Mouse (Mus musculus) intestine, embryonic 14.5 days (tissue): ENCODE measurements at regions not wholly inside any gene's neighbourhood (a gene's known extent, or its start where the extent isn't known, plus 50 kb on each side); places are given as distances from the start of the nearest gene placed in this dataset.

Experiments
- ATAC-seq: fragments of 200-750 bp; cut with Nextera tagmentation; replicated peaks from 2 replicates; pipeline ENCODE4 v1.8.0; 2017; ENCODE audit warnings: low read depth, moderate number of reproducible peaks, moderate TSS enrichment, moderate library complexity; ENCODE audit not compliant: low FRiP score, low TSS enrichment
- DNase-seq: peaks from one replicate; pipeline ENCODE4 v3.0.0-alpha.2; 2018; ENCODE audit warnings: low spot score
- H3K27ac ChIP-seq: fragments of 300-500 bp; sonication (generic); 2 replicates; pipeline ENCODE4 v1.5.1; 2014; ENCODE audit warnings: low read depth, mild to moderate bottlenecking, control low read depth
- H3K27me3 ChIP-seq: fragments of 300-500 bp; sonication (generic); replicated peaks from 2 replicates; pipeline ENCODE4 v1.6.1; 2014; ENCODE audit warnings: low read length, control low read depth; ENCODE audit not compliant: control insufficient read depth, insufficient read depth
- H3K36me3 ChIP-seq: fragments of 300-500 bp; sonication (generic); 2 replicates; pipeline ENCODE4 v1.6.1; 2014; ENCODE audit warnings: low read length, control low read depth; ENCODE audit not compliant: control insufficient read depth, insufficient read depth
- H3K4me1 ChIP-seq: fragments of 300-500 bp; sonication (generic); replicated peaks from 2 replicates; pipeline ENCODE4 v1.6.1; 2014; ENCODE audit warnings: low read length, control low read depth, mixed read lengths; ENCODE audit not compliant: control insufficient read depth, insufficient read depth
- H3K4me2 ChIP-seq: fragments of 300-500 bp; sonication (generic); 2 replicates; pipeline ENCODE4 v1.6.1; 2014; ENCODE audit warnings: low read length
- H3K4me3 ChIP-seq: fragments of 300-500 bp; sonication (generic); 2 replicates; pipeline ENCODE4 v1.5.1; 2014; ENCODE audit warnings: low read depth, low read length, control low read depth, mixed read lengths
- H3K9ac ChIP-seq: fragments of 300-500 bp; sonication (generic); 2 replicates; pipeline ENCODE4 v1.6.1; 2014; ENCODE audit warnings: mild to moderate bottlenecking, low read length
- H3K9me3 ChIP-seq: fragments of 300-500 bp; sonication (generic); 2 replicates; pipeline ENCODE4 v1.6.1; 2016; ENCODE audit warnings: low read length, control low read depth; ENCODE audit not compliant: control insufficient read depth
- WGBS: fragments of 180-500 bp; shearing (Covaris S2); extraction: QIAGEN DNeasy Blood & Tissue Kit; methylation state at CpG from one replicate; pipeline ENCODE4 v1.1.7; 2014; 5-methylcytosine and 5-hydroxymethylcytosine counted together

DNA sequence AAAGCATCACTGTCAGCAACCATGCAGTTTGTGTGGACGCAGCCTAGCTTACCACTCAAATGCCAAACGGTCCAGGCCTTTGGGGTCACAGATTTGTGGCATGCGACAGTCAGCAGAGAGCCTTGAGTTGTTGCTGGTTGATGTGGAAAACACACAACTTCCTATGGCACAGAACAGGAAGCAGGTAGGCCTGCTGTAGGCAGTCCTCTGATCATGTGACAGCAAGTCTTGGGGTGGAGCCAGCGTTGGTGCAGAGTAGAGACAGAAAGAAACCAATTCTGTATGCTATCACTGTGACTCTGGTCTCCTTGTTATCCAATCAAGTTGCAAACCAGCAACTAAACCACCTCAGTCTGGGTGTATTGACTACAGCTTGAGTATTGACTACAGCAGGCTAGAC, 71.5 kb upstream of the Sipa1l1 start:
- DNase-seq (no peak), ATAC-seq (no peak)
- Histone ChIP-seq H3K9ac (no peak overlapping the region), H3K36me3 (no peaks in the 10 kb centered on the region), H3K27me3 (no peaks in the 10 kb centered on the region), H3K4me2 (no peak overlapping the region), H3K9me3 (peaks cover 5% of the 10 kb centered on the region), H3K27ac (no peak overlapping the region), H3K4me1 (peaks cover 14% of the 10 kb centered on the region), H3K4me3 (no peak overlapping the region)
- 88% methylated on average over 4 of the region's 4 CpGs for WGBS

GRCm38 (mm10) chr12:82104211-82104610, 64.9 kb upstream of the Sipa1l1 start:
- Histone ChIP-seq H3K36me3 (no peaks in the 10 kb centered on the region), H3K4me2 (no peak overlapping the region), H3K4me1 (peaks cover 12% of the 10 kb centered on the region), H3K9ac (no peak overlapping the region), H3K27ac (no peak overlapping the region), H3K27me3 (no peaks in the 10 kb centered on the region), H3K9me3 (no peaks in the 10 kb centered on the region; the same call in none of the 2 replicates), H3K4me3 (no peak overlapping the region)
- DNase-seq, result no peak
- no peak for ATAC-seq
- 62% methylated on average over 10 of the region's 10 CpGs for WGBS

- Histone ChIP-seq H3K27ac (peak overlapping the region; percentile 64), H3K4me2 (no peak overlapping the region), H3K9ac (no peak overlapping the region), H3K4me3 (no peak overlapping the region), H3K9me3 (no peaks in the 10 kb centered on the region; the same call in none of the 2 replicates), H3K36me3 (no peaks in the 10 kb centered on the region), H3K27me3 (no peaks in the 10 kb centered on the region), H3K4me1 (peaks cover 12% of the 10 kb centered on the region)
- ATAC-seq, result no peak
- 34% methylated on average over 17 of the region's 17 CpGs for WGBS
- no peak for DNase-seq
Observed at GRCm38 (mm10) chr12:82105184-82106031, 63.7 kb upstream of the Sipa1l1 start.

DNA sequence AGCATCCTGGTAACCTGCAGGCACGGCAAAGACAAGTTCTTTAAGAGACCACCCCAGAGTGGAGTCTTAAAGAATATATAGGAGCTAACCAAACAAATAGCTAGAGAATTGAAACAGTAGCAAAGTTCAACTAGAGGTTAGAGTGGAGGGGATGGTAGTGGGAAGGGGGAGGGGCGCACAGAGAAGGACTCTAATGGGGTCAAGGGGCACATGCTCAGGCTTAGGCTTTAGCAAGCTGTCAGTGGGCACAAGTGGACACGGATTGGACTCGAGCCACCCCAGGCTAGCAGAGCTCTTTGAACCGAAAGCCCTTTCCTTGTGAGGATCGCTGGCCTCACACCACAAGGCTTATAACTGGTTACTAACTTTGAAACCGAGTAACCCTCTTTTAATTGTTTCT, 53.4 kb upstream of the Sipa1l1 start:
- 50% methylated on average over 7 of the region's 7 CpGs for WGBS
- DNase-seq, result no peak
- Histone ChIP-seq H3K36me3 (no peaks in the 10 kb centered on the region), H3K27ac (no peak overlapping the region), H3K9ac (no peak overlapping the region), H3K4me2 (no peak overlapping the region), H3K4me1 (no peaks in the 10 kb centered on the region), H3K27me3 (no peaks in the 10 kb centered on the region), H3K9me3 (no peaks in the 10 kb centered on the region), H3K4me3 (no peak overlapping the region)
- no peak for ATAC-seq
